Mouse (Mus musculus) kidney, adult 2 months (tissue): ENCODE measurements at regions not wholly inside any gene's neighbourhood (a gene's known extent, or its start where the extent isn't known, plus 50 kb on each side); places are given as distances from the start of the nearest gene placed in this dataset.

Experiments used
- DNase-seq: peaks from one replicate; pipeline ENCODE4 v3.0.0; 2021
- H3K27ac ChIP-seq: fragments of 200-500 bp; 2 replicates; pipeline ENCODE4 v1.5.1; 2012; ENCODE audit warnings: low read depth, low read length, control low read depth, inconsistent platforms; ENCODE audit not compliant: insufficient read depth
- H3K27me3 ChIP-seq: fragments of 200-500 bp; replicated peaks from 2 replicates; pipeline ENCODE4 v1.6.1; 2012; ENCODE audit warnings: mild to moderate bottlenecking, moderate library complexity, low read length, inconsistent platforms; ENCODE audit not compliant: control insufficient read depth, insufficient read depth
- H3K36me3 ChIP-seq: fragments of 200-500 bp; 2 replicates; pipeline ENCODE4 v1.6.1; 2012; ENCODE audit warnings: mild to moderate bottlenecking, moderate library complexity, low read length, inconsistent platforms; ENCODE audit not compliant: control insufficient read depth, insufficient read depth
- H3K4me1 ChIP-seq: fragments of 200-500 bp; 2 replicates; pipeline ENCODE4 v1.6.1; 2011; ENCODE audit warnings: low read length; ENCODE audit not compliant: control insufficient read depth, insufficient read depth
- H3K4me3 ChIP-seq: fragments of 200-500 bp; 2 replicates; pipeline ENCODE4 v1.5.1; 2011; ENCODE audit warnings: mild to moderate bottlenecking, low read depth, low read length, control low read depth; ENCODE audit not compliant: insufficient read depth
- CTCF ChIP-seq: fragments of 200-500 bp; conservative IDR thresholded peaks from 2 replicates; pipeline ENCODE4 v1.5.1; 2011; ENCODE audit warnings: low read depth, mild to moderate bottlenecking, control low read depth, low read length, moderate library complexity, mixed read lengths; ENCODE audit not compliant: insufficient read depth, insufficient read length
- POLR2A ChIP-seq: fragments of 200-500 bp; IDR thresholded peaks from one replicate; pipeline ENCODE4 v1.6.1; 2011; ENCODE audit warnings: low read depth, low read length, control low read depth
- WGBS: fragments of 180-500 bp; shearing (Covaris S2); methylation state at CpG from one replicate; pipeline ENCODE4 v1.1.7; 2018; 5-methylcytosine and 5-hydroxymethylcytosine counted together

DNA sequence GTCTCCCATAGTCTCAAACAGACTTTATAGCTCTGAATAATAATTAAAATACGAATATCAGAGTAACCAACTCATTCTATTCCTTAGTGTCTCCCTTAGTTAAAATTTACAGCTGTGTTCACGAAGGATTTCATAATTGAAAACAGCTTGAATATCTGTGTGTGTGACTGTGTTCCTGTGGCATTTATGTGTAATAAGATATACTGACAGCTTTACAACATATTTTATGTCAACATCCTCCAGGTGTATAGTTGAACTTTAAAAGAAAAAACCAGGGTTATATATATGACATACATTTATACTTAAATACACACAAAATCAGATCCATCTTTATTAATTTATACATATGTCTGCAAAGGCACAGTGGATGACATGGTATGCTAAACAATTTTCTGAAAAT lies 764.7 kb downstream of the Plod2 start:
- 34% methylated on average over 2 of the region's 2 CpGs for WGBS
- no peaks in the 10 kb centered on the region for H3K36me3 ChIP-seq
- no peak overlapping the region for H3K27ac ChIP-seq
- no peaks in the 10 kb centered on the region for H3K27me3 ChIP-seq
- no peak overlapping the region for H3K4me3 ChIP-seq
- H3K4me1 ChIP-seq, result no peaks in the 10 kb centered on the region
- DNase-seq, result no peak
- TF ChIP-seq CTCF, result no peak
- no peak for TF ChIP-seq POLR2A

DNA sequence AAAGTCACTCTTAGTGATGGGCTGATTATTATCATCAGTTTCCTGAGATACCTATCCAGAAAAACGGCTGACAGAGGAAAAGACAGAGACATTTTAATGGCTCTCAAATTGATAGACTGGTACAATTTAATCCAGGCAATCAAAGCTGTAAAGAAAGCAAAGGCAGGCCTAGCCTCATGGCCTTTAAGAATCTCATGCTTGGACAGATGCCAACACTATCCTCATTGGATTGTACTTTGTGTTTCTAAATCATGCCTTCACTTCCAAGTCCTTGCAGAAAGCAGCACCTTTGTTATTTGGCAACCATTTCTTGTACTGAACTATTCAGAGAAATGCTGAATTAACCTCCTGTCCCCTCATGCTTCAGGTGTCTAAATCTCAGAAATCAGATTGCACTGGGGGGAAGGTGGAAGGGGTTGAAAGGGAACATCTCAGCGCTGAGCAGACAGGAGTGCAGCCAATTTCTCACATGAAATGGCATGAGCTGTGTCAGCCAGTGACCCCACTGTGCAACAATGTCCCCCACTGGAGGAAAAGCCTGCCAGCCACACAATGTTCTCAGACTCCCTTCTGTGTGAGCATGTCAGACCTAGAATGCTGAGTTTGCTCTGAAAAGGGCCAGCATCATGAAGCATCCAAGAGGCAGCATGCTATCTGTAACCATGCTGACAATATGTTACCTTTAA lies 787.1 kb downstream of the Plod2 start:
- DNase-seq, result no peak
- WGBS, result 24% methylated on average over 2 of the region's 2 CpGs
- Histone ChIP-seq H3K27ac (no peak overlapping the region), H3K4me3 (no peak overlapping the region), H3K36me3 (no peaks in the 10 kb centered on the region), H3K4me1 (no peaks in the 10 kb centered on the region), H3K27me3 (no peaks in the 10 kb centered on the region)
- no peak for TF ChIP-seq CTCF
- no peak for TF ChIP-seq POLR2A
